ENCODE assay signal across 14 mouse cellular contexts in genomic region chr12:36315527-36315926, GRCm38 (mm10). TPM values are rescaled to one million over a fixed set of nuclear protein-coding genes. Genes with fewer than 3 reads are reported as not detected.
DNase-seq lines count a peak whose midpoint lies in the region; ATAC-seq and TF ChIP-seq lines count a peak whose summit lies in the region.
"Had no signal": no experiment of that assay in that cellular context is flagged by ENCODE, and none has a peak within 500 bp of the region (broad histone marks: within the 10 kb centered on the region; RNA-seq: fewer than 3 reads in every experiment).

No protein-coding gene starts in this region.

- WGBS in kidney, adult 2 months: 62% methylated on average over 3 of the region's 3 CpGs
- WGBS in embryonic facial prominence, embryonic 13.5 days: 35% methylated on average over 3 of the region's 3 CpGs
- 74% methylated on average over 3 of the region's 3 CpGs for WGBS in limb, embryonic 10.5 days

- H3K27me3 ChIP-seq in kidney, adult 2 months (replicated peaks; ENCODE audit: control insufficient read depth, insufficient read depth, low read length): no peaks in the 10 kb centered on the region
- no peaks in the 10 kb centered on the region for H3K27me3 ChIP-seq in embryonic facial prominence, embryonic 13.5 days
- no peaks in the 10 kb centered on the region for H3K27me3 ChIP-seq in limb, embryonic 10.5 days (ENCODE audit: low read depth, poor library complexity, severe bottlenecking)
- H3K27me3 ChIP-seq: heart, embryonic 13.5 days had no signal

- no peaks in the 10 kb centered on the region for H3K4me1 ChIP-seq in kidney, adult 2 months (ENCODE audit: control insufficient read depth, insufficient read depth, low read length)
- peaks cover 19% of the 10 kb centered on the region for H3K4me1 ChIP-seq in embryonic facial prominence, embryonic 13.5 days
- H3K4me1 ChIP-seq in limb, embryonic 10.5 days: peaks cover 47% of the 10 kb centered on the region
- H3K4me1 ChIP-seq: liver, embryonic 15.5 days had no signal

- no peaks in the 10 kb centered on the region for H3K9me3 ChIP-seq in embryonic facial prominence, embryonic 13.5 days
- no peaks in the 10 kb centered on the region for H3K9me3 ChIP-seq in limb, embryonic 10.5 days (replicated peaks)
- H3K9me3 ChIP-seq: heart, embryonic 13.5 days; liver, embryonic 15.5 days had no signal

- no peak for ATAC-seq in embryonic facial prominence, embryonic 13.5 days (ENCODE audit: insufficient number of reproducible peaks, insufficient read depth, low FRiP score, low TSS enrichment, low read depth)

- peak overlapping the region; percentile 64 for H3K9ac ChIP-seq in embryonic facial prominence, embryonic 13.5 days
- H3K9ac ChIP-seq: heart, embryonic 13.5 days; liver, embryonic 15.5 days had no signal

- no peak for TF ChIP-seq POLR2A in kidney, adult 2 months (IDR thresholded peaks at IDR 0.05; ENCODE audit: low read depth, low read length)

- TF ChIP-seq CTCF in kidney, adult 2 months (conservative IDR thresholded peaks at IDR 0.05; ENCODE audit: insufficient read depth, insufficient read length, low read depth, low read length): no peak

- H3K36me3 ChIP-seq in kidney, adult 2 months (ENCODE audit: control insufficient read depth, insufficient read depth, low read length): no peaks in the 10 kb centered on the region
- no peaks in the 10 kb centered on the region for H3K36me3 ChIP-seq in embryonic facial prominence, embryonic 13.5 days
- H3K36me3 ChIP-seq in limb, embryonic 10.5 days: no peaks in the 10 kb centered on the region
- H3K36me3 ChIP-seq: heart, embryonic 13.5 days; liver, embryonic 15.5 days had no signal

- peak overlapping the region; percentile 85 for H3K4me2 ChIP-seq in embryonic facial prominence, embryonic 13.5 days
- H3K4me2 ChIP-seq: heart, embryonic 13.5 days; liver, embryonic 15.5 days had no signal

- DNase-seq in kidney, adult 2 months: peak; percentile 43
- DNase-seq in kidney, adult 18-20 months: no peak
- DNase-seq in embryo, embryonic 10.5 days (ENCODE audit: low spot score): peak; percentile 30
- DNase-seq in limb, embryonic 10.5 days (ENCODE audit: low spot score): peak; percentile 35
- no peak for DNase-seq in heart, adult 11 months
- DNase-seq in left cerebral cortex, adult 11 months (ENCODE audit: low spot score): no peak
- no peak for DNase-seq in ovary, postnatal 14 days (ENCODE audit: low spot score)
- DNase-seq: B cell, adult 2 months; cerebellum, postnatal 14 days; right cerebral cortex, postnatal 14 days had no signal

- H3K27ac ChIP-seq in kidney, adult 2 months (ENCODE audit: insufficient read depth, low read depth, low read length): peak overlapping the region; percentile 80
- H3K27ac ChIP-seq in embryonic facial prominence, embryonic 13.5 days: peak overlapping the region; percentile 91
- peak overlapping the region; percentile 53; the same call in 1 of the 2 replicates for H3K27ac ChIP-seq in limb, embryonic 10.5 days
- H3K27ac ChIP-seq: heart, embryonic 13.5 days; liver, embryonic 15.5 days had no signal

- H3K4me3 ChIP-seq in kidney, adult 2 months (ENCODE audit: insufficient read depth, low read depth, low read length): peak overlapping the region; percentile 37
- peak overlapping the region; percentile 54 for H3K4me3 ChIP-seq in embryonic facial prominence, embryonic 13.5 days
- H3K4me3 ChIP-seq in limb, embryonic 10.5 days: peak overlapping the region; percentile 55
- H3K4me3 ChIP-seq: heart, embryonic 13.5 days; liver, embryonic 15.5 days; myocyte had no signal

RNA-seq across cellular contexts. Expression of gene Sostdc1, which starts 1.6 kb away (rescaled TPM):
- polyA plus RNA-seq in kidney, adult 2 months (2012; rRNA removed): 63.5 and 64.7 TPM in 2 replicates
- polyA plus RNA-seq in embryonic facial prominence, embryonic 13.5 days (2015; fragmentation: Nextera tagmentation; extraction: Ambion mirVana): 180 and 202 TPM in 2 replicates
- polyA plus RNA-seq in limb, embryonic 10.5 days (2016; fragmentation: Nextera tagmentation; extraction: Ambion mirVana): 5.8 and 11.1 TPM in 2 replicates
- polyA plus RNA-seq: myocyte had no signal

Comparison
In these comparisons a context has a peak if more than half of its experiments do, and no peak if none do; other contexts are left out.
1. DNase-seq: peak in kidney, adult 2 months (single experiment), embryo, embryonic 10.5 days (single experiment) and limb, embryonic 10.5 days (single experiment); none in kidney, adult 18-20 months (single experiment), heart, adult 11 months (single experiment), left cerebral cortex, adult 11 months (single experiment) and ovary, postnatal 14 days (single experiment).
2. Peak in every context shown above with its lines, with median percentiles within 50 percentile points of each other: H3K27ac ChIP-seq and H3K4me3 ChIP-seq.